Mouse (Mus musculus) mouse trophoblast stem cell (cell line): Measurements from ENCODE around the gene Nop56.

Experiments used
- in situ Hi-C, 2 experiments: fragments of 300-500 bp; cut with MseI, MboI; formaldehyde crosslinking; loops; 2 replicates in 1 of 2; 3 replicates in 1 of 2; pipeline ENCODE4 v1.15.1; 2025

Gene Nop56

GRCm38 (mm10) chr2:130274149-130274861 lies at the start of gene Nop56:
Nop56 (plus strand) TSS chr2:130274430.
- in situ Hi-C loops: no loop called here

- in situ Hi-C loops: loop anchor here (10.0 to 25.0 kb wide), 2 partner anchors 172 to 335 kb away; no protein-coding TSS in a partner anchor
Measured at GRCm38 (mm10) chr2:130246912-130247311, 27.3 kb upstream of the Nop56 start.

DNA sequence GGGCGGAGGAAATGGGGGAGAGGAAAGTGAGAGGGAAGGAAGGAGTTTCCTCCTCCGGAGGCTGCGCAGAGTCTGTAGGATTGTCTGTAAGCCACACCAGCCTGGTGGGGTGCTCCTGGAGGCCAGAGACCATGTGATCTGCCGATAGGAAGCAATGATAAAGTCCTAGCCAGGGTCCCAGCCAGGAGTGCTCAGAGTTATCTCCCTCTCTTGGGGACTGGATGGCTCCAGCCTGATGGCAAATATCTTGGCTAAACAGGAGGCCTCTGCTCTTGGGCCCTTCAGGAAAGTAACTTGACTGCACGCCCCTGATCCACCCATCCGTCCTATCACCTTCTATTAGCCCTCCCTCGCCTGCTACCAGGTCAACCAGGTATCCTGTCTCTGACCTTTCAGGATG lies 26.0 kb upstream of the Nop56 start:
- in situ Hi-C loops: loop anchor here (10.0 to 25.0 kb wide), 2 partner anchors 173 to 336 kb away; no protein-coding TSS in a partner anchor

GRCm38 (mm10) chr2:130256762-130257161 lies 17.5 kb upstream of the Nop56 start:
- in situ Hi-C loops: no loop called here

DNA sequence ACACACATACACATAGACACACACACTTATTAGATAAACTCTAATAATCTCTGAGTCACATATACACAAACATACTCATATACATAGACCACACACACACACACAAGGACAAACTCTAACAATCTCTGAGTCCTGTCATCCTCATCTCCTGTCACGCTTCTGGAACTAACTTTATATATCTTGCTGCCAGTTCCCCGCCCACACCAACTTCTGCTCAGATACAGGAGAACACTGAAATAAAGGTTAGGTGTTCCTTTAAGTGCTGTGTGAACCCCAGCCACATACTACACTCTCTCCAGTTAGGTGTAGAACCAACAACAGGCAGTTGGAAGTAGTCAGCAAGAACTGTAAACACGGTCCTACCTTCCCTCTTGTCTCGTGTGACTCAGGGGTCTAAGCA lies 13.4 kb upstream of the Nop56 start:
- in situ Hi-C loops: no loop called here

GRCm38 (mm10) chr2:130261914-130262313 lies 12.3 kb upstream of the Nop56 start:
- in situ Hi-C loops: no loop called here

- in situ Hi-C loops: no loop called here
Measured at GRCm38 (mm10) chr2:130262398-130262797, 11.8 kb upstream of the Nop56 start.

GRCm38 (mm10) chr2:130265520-130265919 lies 8.7 kb upstream of the Nop56 start:
- in situ Hi-C loops: no loop called here

DNA sequence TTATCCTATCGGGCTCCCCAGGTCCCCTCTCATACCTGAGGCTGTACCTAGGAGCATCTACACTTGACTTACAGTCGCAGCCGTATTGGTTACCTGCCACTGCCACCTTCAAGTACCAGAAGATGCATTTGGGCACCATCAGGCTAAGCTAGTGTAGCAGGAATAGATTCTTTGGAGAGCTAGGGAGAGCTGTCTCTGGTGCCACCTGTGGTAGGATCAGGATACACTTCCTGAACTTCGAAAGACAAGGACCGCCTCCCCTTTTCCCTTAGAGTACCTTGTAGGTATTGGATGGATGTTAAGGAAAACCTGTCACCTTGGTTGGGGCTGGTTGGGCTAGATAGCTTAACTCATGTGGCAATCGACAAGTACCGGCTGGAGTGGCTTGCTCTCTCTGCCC lies 6.2 kb upstream of the Nop56 start:
- in situ Hi-C loops: no loop called here

GRCm38 (mm10) chr2:130273732-130274131 lies 498 bp upstream of the Nop56 start:
- in situ Hi-C loops: no loop called here

- in situ Hi-C loops: no loop called here
Measured at GRCm38 (mm10) chr2:130274862-130275261, 632 bp downstream of the Nop56 start.

DNA sequence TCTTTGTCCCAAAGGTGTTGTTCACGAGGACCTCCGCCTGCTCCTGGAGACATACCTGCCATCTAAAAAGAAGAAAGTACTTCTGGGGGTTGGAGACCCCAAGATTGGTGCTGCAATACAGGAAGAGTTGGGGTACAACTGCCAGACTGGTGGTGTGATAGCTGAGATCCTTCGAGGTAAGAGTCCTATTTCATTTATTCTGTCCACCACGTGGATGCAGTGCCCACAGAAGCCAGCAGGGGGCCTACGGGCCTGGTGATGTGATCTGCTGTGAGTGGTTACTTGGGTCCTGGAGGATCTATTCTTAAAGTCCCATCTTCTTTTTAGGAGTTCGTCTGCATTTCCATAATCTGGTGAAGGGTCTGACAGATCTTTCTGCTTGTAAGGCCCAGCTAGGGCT lies 1.4 kb downstream of the Nop56 start:
- in situ Hi-C loops: no loop called here

DNA sequence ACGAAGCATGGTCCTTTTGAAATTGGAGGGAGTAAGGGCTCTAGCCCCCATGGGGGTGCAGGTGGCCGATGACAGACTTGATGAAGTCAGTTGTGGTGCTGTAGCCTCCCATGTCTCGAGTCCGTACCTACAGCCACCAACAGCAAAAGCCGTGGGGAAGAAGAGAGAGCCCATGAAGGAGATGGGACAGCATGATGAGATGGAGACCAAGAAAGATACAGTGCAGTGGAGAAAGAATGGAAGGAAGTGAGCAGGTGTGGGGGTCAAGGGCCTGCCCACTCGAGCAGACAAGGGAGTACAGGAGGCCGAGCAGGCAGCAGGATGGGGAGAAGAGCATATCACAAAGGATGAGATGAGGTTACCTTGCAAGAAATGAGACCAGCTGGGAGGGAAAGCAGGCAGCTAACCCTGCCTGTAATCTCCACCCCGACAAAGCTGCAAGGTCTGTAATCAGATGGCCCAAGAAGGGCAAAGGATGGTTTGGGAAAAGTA lies 5.4 kb downstream of the Nop56 start:
- in situ Hi-C loops: no loop called here

- in situ Hi-C loops: no loop called here
Measured at GRCm38 (mm10) chr2:130280224-130280623, 6.0 kb downstream of the Nop56 start.

- in situ Hi-C loops: no loop called here
Measured at GRCm38 (mm10) chr2:130280818-130281217, 6.6 kb downstream of the Nop56 start.

DNA sequence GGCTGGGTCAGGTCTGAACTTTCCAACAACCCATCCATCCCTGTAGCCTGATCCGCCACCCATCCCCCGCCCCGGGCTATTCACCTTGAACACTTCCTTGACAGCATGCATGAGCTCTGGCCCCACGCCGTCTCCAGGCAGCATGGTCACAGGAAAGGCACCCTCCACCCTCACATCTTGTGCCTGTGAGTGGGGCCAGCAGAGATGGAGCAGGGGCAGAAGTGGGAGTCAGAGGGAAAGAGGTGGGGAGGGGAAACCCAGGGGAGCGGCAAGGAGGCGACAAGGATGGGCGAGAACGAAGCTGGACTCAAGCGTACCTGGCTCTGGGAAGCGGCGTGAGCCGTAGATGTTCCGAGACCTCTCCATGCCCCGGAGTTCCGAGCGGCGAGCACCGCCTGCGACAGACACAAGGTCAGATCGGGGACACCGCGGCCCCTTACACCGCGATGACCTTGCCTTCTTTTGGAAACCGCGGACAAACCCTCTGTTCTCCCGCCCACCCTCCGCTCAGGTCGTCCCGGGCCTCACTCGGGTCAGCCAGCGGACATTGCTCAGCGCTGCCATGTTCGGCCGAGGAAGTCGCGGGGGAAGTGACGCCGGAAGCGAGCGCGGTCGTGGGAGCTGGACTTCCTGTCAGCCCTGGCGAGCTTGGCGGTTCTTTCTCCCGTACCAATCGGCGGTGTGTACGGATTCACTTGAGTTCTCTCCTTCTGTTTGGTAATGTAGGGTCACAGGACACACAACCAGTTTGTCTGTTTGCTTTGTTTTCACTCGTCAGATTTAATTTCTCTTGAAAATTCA lies 9.8 kb downstream of the Nop56 start, which contains the start of gene Idh3b:
Gene Idh3b (minus strand): TSS at position 694 of the 801 bp plus-strand sequence.
- in situ Hi-C loops: no loop called here

GRCm38 (mm10) chr2:130289086-130289485 lies 14.9 kb downstream of the Nop56 start:
- in situ Hi-C loops: no loop called here

- in situ Hi-C loops: loop anchor here in 1 of 2 experiments (5.0 kb wide), 1 partner anchor 76 kb away; no protein-coding TSS in a partner anchor
Measured at GRCm38 (mm10) chr2:130291434-130291833, 17.2 kb downstream of the Nop56 start.

DNA sequence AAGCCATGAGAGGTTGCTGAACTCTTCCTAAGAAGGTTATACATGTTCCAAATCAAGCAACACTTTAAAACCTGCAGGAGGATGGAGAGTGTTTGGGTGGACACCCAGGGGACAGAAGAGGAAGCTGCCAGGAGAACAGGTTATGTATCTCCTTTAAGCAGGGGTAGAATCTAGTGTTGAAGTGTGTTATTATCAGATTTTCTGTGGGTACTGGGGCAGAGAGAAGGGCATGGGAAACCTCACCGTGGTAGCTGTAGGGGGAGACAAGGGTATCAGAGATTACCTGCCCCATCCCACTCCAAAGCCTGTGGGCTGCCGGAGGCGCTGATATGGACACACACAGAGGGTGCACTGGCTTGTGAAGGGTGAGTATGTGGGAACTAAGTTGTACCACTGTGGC lies 18.8 kb downstream of the Nop56 start:
- in situ Hi-C loops: loop anchor here in 1 of 2 experiments (5.0 kb wide), 1 partner anchor 74 kb away; no protein-coding TSS in a partner anchor

DNA sequence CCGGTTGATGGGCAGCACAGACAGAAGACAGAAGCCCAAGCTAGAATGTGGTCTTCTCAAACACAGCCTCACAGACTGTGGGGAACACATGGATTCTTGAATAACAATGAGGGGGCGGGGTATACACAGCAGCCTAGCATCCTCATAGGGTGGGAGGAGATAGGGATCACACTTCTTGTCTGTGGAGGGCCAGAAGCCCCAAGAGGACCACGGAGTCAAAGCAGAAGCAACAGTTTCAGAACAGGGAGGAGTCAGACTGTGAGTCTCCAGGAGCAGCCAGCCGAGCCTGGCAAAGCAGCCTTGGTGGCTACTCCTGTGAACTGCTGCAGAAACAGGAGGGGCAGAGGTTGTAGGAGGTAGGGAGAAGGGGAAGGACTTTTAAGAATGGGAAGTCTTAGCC lies 19.3 kb downstream of the Nop56 start:
- in situ Hi-C loops: loop anchor here in 1 of 2 experiments (5.0 kb wide), 1 partner anchor 74 kb away; no protein-coding TSS in a partner anchor

GRCm38 (mm10) chr2:130294218-130294935 lies 20.1 kb downstream of the Nop56 start:
- in situ Hi-C loops: loop anchor here in 1 of 2 experiments (5.0 kb wide), 1 partner anchor 73 kb away; no protein-coding TSS in a partner anchor

GRCm38 (mm10) chr2:130294936-130295277 lies 20.7 kb downstream of the Nop56 start, which contains the start of gene Ebf4:
Ebf4 (plus strand) TSS chr2:130295169.
- in situ Hi-C loops: loop anchor here in 1 of 2 experiments (5.0 kb wide), 1 partner anchor 72 kb away; no protein-coding TSS in a partner anchor
